Mouse (Mus musculus) heart, postnatal 4 days (tissue): ENCODE data around the gene Klk9. TPM values are rescaled to one million over a fixed set of nuclear protein-coding genes. Genes with fewer than 3 reads are reported as not detected.

Experiments used
- DNase-seq: peaks from one replicate; pipeline ENCODE4 v3.0.0; 2021
- total RNA-seq, 2 experiments: library from RNA; stranded (reverse); gene quantifications; 2 replicates each; pipeline ENCODE4 v1.2.3; 2021

Gene Klk9
- total RNA-seq, 2 experiments from 2014 or later, result not detected

DNA sequence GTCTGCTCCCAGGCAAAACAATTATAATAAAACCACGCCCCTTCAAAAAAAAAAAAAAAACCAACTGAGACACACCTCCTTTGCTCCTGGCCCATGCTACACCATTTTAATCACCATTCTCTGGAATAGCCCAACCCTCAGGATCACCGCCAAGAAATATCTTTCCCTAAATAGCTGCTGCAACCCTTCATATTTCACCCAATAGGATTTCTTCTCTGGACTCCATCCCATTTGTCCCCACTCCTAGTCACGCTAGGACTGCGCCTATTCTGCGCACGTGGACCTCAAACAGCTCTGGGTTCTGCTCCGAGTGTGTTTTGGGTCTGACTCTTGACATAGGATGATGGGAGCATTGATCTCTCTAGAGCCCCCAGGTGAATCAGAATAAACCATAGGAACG, 4.7 kb downstream of the Klk9 start:
- DNase-seq, result no peak

DNA sequence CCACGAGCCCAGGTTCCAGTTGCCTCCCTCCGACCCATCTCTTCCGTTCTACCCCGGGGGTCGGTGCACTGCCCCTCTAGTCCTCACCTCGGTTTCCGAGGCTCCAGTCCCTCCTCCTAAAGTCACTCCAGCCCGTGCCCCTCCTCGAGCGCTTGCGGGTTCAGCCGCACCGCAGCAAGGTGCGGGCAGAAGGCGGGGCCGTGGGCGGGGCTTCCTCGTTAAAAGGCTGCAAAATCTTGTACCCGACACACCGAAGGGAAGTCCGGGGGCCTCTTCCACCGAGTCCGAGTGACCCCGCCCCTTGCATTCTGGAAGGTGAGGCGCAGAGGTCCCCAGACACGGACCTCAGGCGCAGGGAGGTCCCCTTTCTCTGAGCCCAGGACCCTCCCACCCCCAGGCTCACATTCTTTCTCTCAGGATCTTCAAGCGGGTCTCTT, 5.7 kb downstream of the Klk9 start, which contains the start of gene Klk8:
Gene Klk8 (plus strand): TSS at position 245 of the 437 bp plus-strand sequence.
- DNase-seq, result no peak

DNA sequence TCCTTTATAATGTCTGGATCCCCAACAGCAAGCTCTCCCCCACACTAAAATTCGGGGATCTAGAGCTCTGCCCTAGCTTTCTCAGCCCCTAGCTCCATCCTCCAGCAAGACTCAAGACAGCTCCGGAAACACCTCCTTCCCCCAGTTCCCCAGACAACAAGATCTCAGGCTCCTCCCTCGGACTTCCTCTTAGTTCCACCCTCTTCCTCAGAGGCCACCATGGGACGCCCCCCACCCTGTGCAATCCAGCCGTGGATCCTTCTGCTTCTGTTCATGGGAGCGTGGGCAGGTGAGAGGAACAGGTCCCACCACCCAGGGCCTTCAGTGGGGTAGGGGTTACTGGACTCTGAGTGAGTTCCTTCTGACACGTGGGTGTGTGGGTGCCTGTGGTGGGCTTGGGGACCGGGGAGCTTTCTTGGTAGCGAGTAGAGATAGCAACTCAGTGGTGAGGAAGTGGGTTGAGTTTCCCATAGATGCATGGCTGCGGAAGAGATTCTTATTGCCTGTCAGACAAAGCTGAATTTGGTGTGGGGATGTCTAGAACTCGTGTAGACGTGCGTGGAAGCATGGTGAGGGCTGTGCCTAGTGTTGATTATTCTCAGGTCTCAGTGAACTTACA, 6.3 kb downstream of the Klk9 start:
- DNase-seq, result no peak

DNA sequence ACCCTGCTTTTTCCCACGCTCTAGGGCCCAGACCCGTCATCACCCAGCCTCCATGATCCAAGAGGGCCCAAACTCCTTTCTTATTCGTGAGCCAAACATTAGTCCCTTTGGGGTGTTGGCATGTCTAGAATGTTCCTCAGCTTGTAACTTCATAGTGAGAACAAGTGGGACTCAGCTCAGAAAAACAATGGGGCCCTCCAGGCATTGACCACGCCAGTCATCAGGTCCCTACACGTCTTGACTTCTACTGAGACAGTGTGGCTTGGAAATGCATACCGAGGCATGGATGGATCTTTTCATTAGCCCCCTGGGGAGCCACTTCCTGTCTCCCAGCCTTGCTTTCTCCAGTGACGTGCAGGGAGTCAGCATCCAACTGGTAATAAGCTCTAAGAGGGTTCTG, 8.2 kb downstream of the Klk9 start:
- no peak for DNase-seq

DNA sequence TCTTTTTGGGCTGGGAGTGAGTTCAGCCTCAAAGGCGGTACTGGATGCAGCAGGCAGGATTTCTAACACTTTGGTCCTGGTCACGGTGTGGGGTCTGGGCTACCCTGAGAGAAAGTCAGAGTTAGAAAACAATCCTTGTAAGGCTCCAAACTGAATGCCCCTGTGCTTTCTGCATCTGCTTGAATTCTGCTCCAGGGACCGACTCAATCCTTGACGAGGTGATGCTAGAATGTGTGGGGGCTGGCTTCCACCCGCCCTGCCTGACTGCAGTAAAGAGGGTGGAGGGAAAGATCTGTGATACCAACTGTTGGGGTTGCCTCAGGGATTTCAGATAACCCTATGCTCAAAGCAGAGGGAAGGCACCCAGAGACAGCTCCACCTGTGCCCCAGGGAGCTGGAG, 19.3 kb downstream of the Klk9 start, which contains the start of gene Klk7:
Gene Klk7 (plus strand): TSS at position 301 of the 400 bp plus-strand sequence.
- DNase-seq, result no peak

DNA sequence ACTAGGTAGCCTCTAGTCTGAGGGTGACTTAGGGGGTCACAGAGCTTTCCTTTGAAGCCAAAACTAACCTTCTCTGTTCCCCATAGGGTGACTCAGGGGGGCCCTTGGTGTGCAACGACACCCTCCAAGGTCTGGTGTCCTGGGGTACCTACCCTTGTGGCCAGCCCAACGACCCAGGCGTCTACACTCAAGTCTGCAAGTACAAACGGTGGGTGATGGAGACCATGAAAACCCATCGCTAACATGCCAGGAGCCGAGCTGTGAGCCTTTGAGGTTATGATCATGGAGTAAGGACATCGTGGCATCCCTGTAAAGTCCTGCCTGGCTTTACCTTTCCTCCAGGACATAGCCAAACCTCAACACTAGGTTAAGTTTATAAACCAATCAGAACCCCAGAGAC, 23.5 kb downstream of the Klk9 start:
- no peak for DNase-seq

DNA sequence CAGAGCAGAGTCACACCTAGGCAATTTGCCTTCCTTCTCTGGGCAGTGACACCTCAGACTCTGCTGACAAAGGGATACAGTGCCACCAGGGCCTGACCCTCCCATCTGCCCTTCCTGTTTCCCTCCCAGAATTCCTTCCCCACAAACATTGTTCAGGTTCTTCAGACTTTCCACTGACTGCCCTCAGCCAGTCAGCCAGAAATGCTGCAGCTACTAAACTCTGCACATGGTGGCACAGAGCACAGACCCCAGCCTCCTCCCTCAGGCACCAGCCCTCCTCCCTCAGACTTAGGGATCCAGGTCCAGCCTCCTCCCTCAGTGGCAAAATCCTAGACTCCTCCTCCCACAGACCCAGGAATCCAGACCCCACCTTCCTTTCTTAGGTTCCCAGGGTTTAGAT, 25.1 kb downstream of the Klk9 start:
- no peak for DNase-seq

DNA sequence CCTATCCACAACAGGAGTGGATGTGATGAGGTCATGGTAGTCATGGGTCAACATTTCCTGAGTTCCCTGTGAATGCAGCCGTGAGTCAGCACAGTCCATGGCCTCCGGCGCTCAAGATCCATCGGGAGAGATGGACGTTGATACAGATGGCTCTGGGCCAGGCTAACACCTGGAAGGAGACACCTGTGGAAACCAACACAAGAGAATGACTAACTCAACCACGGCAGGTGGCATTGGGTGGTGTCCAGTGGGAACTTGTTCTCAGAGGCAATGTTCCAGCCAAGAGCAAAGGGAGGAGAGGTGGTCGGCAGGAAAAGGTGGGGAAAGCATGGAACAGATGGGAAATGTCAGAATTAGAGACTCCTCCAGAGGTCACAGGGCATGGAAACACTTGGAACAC, 29.9 kb downstream of the Klk9 start:
- no peak for DNase-seq

DNA sequence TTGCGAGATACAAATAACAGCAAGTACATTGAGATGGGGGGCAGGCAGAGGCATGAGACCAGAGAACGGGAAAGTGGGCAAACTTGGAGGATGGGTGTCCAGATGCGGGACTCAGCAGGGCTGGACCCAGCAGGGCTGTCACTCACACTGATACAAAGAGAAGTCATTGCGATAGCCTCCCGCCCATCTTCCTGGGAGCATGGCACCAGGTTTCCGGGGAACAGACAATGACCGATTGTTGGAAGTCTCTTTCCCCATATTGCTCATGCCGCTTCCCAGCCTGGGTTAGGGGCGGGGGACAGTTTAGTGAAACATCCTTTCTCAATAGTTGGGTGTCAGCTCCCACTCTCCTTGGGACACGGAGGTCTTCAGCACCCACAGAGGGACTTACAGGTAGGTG, 32.5 kb downstream of the Klk9 start, which contains the start of gene Klk6:
Gene Klk6 (plus strand): TSS at position 301 of the 400 bp plus-strand sequence.
- DNase-seq, result no peak

DNA sequence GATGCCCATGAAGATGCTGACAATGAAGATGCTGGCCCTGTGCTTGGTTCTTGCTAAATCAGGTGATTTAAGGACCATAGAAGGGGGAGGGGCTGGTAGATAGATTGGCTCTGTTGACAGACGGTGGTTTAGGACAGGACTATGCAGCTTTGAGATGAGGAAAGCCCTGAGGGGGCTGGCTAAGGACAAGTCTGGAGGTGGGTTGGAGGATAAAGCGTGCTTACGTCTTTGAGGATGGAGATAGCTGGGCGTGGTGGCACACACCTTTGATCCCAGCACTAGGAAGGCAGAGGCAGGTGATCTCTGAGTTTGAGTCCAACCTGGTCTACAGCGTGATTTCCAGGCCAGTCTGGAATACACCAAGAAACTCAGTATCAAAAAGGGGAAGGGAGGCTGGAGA, 34.4 kb downstream of the Klk9 start:
- no peak for DNase-seq

DNA sequence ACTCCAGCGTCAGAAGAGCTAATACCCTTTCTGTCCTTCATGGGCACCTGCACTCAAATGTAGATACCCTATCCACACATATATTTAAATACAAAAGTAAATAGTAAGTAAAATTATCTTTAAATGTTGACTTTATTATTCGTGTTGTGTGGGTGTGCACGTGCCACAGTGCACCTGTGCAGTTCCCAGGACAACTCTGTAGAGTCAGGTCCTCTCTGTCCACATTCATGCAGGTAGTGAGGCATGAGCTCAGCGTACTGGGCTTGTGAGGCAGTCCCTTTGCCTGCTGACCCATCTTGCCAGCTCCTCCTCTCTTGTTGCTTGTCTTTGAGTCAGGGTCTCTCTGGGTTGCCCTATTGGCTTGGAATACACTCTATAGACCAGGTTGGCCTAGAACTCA, 36.0 kb downstream of the Klk9 start:
- DNase-seq, result no peak

DNA sequence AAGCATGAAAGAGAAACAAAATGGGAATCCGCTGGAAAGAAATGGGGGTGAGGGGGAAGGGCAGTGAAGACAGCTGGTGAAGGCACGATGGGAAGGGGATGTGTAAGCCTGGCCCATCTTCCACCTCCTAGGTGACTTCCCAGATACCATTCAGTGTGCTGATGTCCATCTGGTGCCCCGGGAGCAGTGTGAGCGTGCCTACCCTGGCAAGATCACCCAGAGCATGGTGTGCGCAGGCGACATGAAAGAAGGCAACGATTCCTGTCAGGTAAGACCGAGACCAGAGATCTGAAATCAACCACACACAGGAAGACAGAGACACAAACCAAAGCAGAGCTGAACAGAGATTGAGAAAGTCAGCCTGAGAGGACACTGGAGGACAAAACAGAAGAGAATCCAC, 37.3 kb downstream of the Klk9 start:
- DNase-seq, result no peak

DNA sequence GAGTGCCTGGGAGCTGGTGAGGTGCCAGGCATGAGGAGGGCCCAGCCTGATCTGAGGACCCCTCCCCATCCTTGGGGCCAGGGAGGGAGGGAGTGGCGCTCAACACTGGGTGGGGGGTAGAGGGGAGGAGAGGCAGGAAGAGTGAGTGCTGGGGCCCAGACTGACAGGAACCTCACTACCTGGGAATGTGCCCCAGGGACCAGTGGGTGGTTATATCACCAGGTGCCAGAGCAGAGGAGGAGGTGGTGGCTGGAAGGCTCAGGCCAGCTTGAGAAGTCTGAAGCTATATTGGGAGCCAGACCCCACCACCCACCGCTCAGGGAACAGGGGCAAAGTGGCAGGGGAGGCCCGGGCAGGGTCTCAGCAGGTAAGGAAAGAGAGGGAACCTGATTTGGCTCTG, 50.0 kb downstream of the Klk9 start, which contains the start of gene Klk5:
Gene Klk5 (plus strand): TSS at position 271 of the 400 bp plus-strand sequence.
- DNase-seq, result no peak

DNA sequence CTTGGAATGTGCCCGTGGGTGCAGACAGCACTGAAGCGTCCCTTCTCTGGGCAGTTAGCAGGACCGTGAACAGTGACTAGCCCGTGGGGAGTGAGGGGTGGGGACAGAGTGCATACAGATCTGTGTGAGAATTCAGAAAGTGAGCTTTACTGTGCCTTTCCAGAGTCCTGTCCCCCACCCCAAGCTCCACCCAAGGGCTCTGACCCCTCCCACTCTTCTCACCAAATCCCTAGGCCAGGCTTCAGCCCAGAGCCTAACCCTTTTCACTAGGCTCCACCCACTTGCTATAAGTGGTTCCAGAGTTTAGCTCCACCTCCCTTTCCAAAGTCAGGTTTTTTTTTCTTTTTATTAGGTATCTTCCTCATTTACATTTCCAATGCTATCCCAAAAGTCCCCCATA, 52.1 kb downstream of the Klk9 start:
- no peak for DNase-seq

Other genes starting within 250 kb of the Klk9 start
- gene Cd33, start 247.5 kb upstream of the Klk9 start, total RNA-seq, result 1 to 10 TPM; 1.7 to 2.1 TPM
- 1 to 10 TPM; 1.0 to 1.1 TPM for gene Zfp658, start 229.6 kb upstream of the Klk9 start, total RNA-seq
- gene Zfp719, start 212.3 kb upstream of the Klk9 start, total RNA-seq, result 1 to 10 TPM; 9.4 to 10.0 TPM
- gene Zfp819, start 184.7 kb upstream of the Klk9 start, total RNA-seq, result not detected
- gene Ceacam18, start 157.2 kb upstream of the Klk9 start, total RNA-seq, result not detected
- gene Siglece, start 131.7 kb upstream of the Klk9 start, total RNA-seq, result under 1 TPM; 0.34 to 0.48 TPM
- 1 to 10 TPM; 4.7 to 5.6 TPM for gene Ctu1, start 119.9 kb upstream of the Klk9 start, total RNA-seq
- gene Klk14, start 101.5 kb upstream of the Klk9 start, total RNA-seq, result not detected
- gene Klk13, start 79.3 kb upstream of the Klk9 start, total RNA-seq, result not detected
- not detected for gene Klk12, start 23.0 kb upstream of the Klk9 start, total RNA-seq
- gene Klk11, start 17.3 kb upstream of the Klk9 start, total RNA-seq, result not detected
- gene Klk10, start 10.9 kb upstream of the Klk9 start, total RNA-seq, result not detected
- gene Klk8, start 5.7 kb downstream of the Klk9 start, total RNA-seq, result 10 to 100 TPM; 10.6 to 17.4 TPM
- gene Klk7, start 19.4 kb downstream of the Klk9 start, total RNA-seq, result not detected
- gene Klk6, start 32.6 kb downstream of the Klk9 start, total RNA-seq, result not detected
- gene Klk5, start 50.1 kb downstream of the Klk9 start, total RNA-seq, result not detected
- not detected for gene Klk4, start 89.3 kb downstream of the Klk9 start, total RNA-seq
- not detected for gene Klk15, start 141.8 kb downstream of the Klk9 start, total RNA-seq
- not detected for gene Klk1b8, start 158.8 kb downstream of the Klk9 start, total RNA-seq
- not detected for gene Klk1b1, start 174.9 kb downstream of the Klk9 start, total RNA-seq
- gene Klk1b9, start 184.2 kb downstream of the Klk9 start, total RNA-seq, result not detected
- not detected for gene Klk1b11, start 204.0 kb downstream of the Klk9 start, total RNA-seq
- gene Klk1b26, start 220.3 kb downstream of the Klk9 start, total RNA-seq, result not detected